Mouse (Mus musculus) ES-E14 (cell line): ENCODE measurements around the gene Ttll8.

Experiments
- CHD2 ChIP-seq: IDR thresholded peaks from 2 replicates; pipeline ENCODE4 v1.6.1; 2014; ENCODE audit warnings: mild to moderate bottlenecking, low read depth, low read length, inconsistent platforms
- HCFC1 ChIP-seq: IDR thresholded peaks from 2 replicates; pipeline ENCODE4 v1.6.1; 2012; ENCODE audit warnings: low read length, inconsistent platforms, borderline replicate concordance; ENCODE audit not compliant: insufficient read depth
- MAFK ChIP-seq: IDR thresholded peaks from 2 replicates; pipeline ENCODE4 v1.6.1; 2014; ENCODE audit warnings: mild to moderate bottlenecking, low read depth, low read length, inconsistent platforms; ENCODE audit not compliant: insufficient read depth

- no peak for TF ChIP-seq CHD2
- TF ChIP-seq MAFK = no peak
- TF ChIP-seq HCFC1 = no peak
Measured at GRCm38 (mm10) chr15:88854969-88855830, 99.0 kb downstream of the Ttll8 start.
